Mouse (Mus musculus): ENCODE data around the gene Gm20767.
A peak's percentile ranks its signal among the peaks of the same experiment; 100 is the strongest.
"Not testable (repeated sequence)": the region's sequence is repeated elsewhere in the genome, so short reads cannot be mapped to it uniquely, and the experiment has no call there.

The Gm20767 gene

DNA sequence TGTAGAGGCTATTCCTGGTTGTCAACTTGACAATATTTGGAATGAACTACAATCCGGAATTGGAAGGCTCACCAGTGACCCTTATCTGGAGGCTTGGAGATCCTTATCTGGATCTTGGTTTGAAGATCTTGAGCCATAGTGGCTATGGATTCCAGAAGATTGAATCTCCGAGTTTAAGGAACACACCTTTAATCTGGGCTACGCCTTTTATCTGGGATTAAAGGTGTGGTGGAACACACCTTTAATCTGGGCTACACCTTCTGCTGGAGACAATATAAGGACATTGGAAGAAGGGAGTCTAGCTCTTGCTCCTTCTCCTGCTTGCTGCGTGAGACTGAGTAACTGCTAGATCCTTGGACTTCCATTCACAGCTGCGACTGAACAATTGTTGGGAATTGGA, at the start of gene Gm20767:
Gene Gm20767, plus strand, starts transcription at position 301 of the 400 bp plus-strand sequence.
- not testable (repeated sequence) for DNase-seq (ENCODE audit: low spot score in 2 of 2)

DNA sequence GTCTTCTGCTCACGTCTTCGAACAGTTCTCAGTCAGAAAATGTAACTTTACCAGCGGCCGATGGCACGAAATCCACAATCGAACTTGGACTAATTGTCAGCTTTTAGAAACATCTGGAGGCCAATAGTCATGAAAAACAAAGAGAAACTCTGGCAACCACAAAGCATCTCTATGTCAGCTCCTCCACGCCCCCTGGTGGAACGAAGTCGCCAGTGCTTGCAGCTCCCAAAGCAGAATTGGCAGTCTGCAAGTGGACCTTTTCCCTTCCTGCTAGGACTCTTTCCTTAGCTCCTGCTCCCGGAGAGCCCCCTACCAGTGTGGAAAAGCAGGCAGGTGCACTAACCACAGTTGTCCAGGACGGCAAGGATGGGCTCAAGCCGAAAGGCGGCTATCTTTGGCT, 47.1 kb upstream of the Gm20767 start:
- not testable (repeated sequence) for DNase-seq (ENCODE audit: low spot score in 2 of 2)

DNA sequence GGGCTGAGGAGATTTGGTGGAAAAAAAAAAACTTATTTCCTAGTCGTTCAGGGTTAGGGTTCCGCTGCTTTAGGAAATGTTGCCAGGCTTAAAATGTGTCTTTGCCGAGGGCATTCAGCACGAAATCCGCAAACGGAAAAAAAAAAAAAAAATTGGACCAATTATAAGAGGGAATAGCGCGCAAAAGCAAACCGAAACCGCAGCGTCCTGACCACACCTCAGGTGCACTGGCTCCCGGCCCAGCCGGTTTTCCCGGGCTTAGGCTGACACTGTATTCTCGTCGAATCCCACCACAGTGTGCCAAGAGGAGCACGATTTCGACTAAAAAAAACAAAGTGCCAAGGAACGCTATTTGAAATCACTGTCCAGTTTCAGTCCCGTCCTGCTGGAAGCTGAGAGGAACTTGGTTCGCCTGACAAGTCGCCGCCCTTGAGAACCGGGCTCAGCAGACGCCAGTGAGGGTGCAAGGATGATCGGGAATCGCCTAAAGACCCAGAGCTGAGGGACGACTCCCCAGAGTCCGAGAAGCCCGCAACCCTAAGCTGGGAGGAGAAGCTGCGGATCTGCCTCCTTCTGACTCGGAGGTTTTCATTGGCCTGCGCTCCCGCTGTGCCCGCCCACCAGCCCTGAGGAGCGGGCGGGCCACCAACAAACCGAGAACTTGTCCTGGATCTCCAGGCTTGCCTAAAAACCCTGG, 43.7 kb upstream of the Gm20767 start:
- DNase-seq (ENCODE audit: low spot score in 2 of 2) = not testable (repeated sequence)

DNA sequence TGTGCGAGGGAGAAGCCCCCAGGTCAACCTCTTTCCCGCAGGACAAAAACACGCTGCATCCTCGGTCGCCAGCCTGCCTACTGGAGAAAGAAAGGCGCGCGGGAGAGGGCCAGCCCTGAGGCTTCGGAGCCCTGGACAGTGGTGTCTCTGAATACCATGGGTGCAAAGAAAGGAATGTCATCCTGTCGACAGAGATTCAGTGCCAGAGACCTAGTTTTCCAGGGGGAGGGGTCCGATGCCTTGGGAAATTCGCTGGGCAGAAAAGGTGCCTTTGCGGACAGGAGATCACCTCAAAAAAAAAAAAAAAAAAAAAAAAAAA, 43.1 kb upstream of the Gm20767 start:
- not testable (repeated sequence) for DNase-seq (ENCODE audit: low spot score in 2 of 2)

DNA sequence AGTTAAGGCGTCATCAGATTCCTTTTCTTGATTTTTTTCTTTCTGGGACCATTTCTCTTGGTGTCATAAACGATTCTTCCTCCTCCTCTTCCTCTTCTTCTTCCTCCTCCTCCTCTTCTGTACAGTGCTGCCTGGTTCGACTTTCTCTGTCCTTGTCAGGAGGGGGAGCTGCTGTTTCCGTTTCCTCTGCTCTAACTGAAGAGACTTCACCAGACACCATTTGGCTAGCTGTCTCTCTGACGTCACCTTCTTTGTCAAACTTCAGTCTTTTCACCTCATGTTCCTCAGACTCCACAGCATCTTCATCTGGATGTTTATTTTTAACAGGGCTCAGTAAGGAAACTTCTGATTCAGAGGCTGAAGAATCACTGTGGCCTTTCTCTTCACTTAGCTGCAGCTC, 40.7 kb upstream of the Gm20767 start:
- not testable (repeated sequence) for DNase-seq (ENCODE audit: low spot score in 2 of 2)

DNA sequence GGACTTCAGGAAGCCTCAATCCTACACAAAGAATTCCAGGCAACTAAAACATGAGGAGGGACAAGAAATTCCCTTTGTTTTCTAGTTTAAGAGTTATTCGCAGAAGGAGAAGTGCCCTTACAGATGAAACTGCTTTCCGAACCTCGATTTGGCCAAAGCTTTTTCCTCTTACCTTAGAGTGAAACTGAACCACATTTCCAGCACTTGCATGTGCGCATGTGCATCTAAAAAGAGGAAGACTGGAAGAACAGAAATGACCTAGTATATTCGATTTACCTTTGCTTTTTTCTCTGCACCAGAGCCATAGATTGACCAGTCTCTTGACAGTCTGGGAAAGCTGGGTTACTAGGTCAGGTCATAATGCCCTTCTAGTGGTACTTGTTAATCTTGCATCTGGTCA, 33.5 kb upstream of the Gm20767 start:
- not testable (repeated sequence) for DNase-seq (ENCODE audit: low spot score in 2 of 2)

DNA sequence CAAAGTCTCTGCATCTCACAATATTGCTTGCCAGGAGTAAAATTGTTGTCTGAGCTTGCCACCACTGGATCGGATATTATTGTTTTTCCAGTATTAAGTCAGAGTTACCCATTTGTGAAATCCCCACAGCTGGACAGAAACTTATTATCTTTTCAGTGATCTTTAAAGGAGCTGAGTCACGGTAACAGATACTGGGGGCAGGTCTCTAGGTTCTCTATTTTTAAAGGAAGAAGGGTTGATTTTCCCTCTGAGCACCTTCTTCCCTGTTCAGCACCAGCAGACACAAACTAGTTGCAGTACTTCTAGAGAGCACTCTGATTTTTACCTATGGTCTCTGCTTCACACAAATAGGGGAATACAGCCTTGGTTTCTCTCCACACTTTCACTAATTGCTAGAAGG, 33.0 kb upstream of the Gm20767 start:
- DNase-seq (ENCODE audit: low spot score in 2 of 2) = not testable (repeated sequence)

DNA sequence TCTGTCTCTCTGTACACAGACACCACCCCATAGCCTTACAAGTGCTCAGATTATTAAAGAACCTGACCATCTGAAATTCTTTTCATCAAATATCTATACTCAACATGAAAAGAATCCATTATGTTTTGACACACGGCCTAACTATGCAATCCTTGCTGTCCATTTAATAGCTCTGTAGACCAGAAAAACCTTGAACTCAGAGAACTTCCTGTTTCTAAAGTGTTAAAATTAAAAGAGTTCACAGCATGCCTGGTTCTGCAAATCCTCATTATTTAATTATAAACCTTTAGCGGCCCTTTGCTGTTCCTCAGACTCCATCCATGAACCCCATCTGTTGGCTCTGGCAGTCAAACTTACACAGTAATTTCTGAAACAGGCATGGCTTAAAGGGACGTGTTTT, 2.3 kb downstream of the Gm20767 start:
- not testable (repeated sequence) for DNase-seq (ENCODE audit: low spot score in 2 of 2)

DNA sequence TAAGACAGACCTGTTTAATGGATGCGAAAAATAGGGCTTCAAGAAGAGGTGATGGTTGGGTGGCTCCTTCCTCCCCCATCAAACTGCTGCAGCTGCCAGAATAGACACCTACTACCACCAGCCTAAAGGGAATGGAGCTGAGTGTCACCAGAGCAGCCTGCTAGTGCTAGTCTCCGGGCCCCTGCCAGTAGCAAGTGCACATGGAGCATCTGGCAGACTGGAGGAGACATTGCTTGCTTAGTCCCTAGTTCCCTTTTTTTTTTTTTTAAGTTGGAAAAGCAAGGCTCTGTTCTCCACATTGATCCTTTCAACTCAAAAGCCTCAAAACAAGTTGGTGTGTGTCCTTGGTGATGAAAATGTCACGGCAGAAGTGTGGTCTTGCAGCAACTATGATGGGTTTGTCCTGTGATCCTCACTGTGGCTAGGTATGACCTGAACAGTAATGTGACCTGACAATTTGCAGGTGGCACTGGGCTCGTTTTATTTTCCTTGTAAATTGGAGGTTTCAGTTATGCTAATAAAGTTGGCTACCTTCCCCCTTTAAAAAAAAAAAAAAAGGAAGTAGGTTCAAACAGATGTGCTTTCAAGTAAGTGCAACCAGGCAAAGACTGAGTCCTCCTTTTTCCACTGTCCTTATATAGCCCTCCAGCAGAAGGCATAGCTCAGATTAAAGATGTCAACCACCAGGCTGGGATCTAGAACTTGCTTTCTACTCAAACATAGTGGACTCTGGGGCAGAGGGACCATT, 9.8 kb downstream of the Gm20767 start:
- DNase-seq (ENCODE audit: low spot score in 2 of 2) = not testable (repeated sequence)

DNA sequence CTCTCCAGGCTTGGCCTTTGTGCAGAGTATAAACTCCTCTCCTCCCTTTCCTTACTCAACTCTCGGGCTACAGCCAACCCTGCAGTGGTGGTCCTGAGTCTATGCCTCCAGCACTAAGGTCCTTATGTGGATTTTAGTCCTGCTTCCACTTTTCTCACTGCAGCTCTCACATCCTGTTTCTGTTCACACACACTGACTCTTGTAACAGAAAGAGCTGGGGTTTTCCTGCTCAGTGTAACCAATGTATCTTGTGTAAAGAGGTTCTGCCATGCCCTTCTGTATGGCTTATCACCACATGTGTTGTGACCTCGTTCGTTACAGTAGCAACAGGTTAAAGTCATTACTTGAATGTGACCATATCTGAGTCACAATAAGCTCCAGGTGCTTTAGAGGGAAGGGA, 10.5 kb downstream of the Gm20767 start:
- not testable (repeated sequence) for DNase-seq (ENCODE audit: low spot score in 2 of 2)

DNA sequence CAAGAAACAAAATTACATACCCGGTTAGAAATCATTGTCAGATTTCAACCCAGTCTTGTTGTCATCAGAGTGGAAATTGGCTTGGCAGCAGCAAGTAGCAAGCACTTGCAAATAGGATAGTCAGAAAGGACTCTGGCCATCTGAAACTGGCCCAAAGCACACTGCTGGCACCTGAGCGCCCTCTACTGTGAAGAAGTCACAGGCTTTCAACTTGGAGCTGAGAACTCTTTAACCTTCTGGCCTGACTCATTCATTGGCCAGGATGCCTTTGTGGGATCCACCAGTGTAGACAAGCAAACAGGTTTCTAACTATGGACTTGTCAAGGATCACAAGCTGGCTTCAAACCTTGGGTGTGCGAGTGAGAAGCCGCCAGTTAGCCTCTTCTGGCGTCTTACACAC, 28.3 kb downstream of the Gm20767 start:
- peak in 1 of 2 experiments; percentile 20 for DNase-seq (ENCODE audit: low spot score in 2 of 2)

DNA sequence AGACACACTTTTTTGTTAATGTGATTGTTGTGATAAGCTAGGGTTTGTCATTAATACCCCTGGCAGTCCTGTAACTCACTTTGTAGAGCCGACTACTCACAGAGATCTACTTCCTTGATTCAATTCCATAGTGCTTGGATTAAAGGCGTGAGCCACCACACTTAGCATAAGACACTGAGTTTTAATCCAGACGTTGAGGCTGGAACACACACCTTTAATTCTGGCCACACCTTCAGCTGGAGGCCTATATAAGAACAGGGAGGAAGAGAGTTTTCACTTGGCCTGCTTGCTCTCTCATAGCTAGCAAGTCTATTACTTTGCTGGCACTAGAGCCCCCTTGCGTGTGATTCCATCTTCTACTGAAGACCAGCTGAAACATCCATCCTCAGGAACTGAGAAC, 32.1 kb downstream of the Gm20767 start, which contains the start of gene Gm21818:
Gene Gm21818, plus strand, starts transcription at position 301 of the 400 bp plus-strand sequence.
- not testable (repeated sequence) for DNase-seq (ENCODE audit: low spot score in 2 of 2)

DNA sequence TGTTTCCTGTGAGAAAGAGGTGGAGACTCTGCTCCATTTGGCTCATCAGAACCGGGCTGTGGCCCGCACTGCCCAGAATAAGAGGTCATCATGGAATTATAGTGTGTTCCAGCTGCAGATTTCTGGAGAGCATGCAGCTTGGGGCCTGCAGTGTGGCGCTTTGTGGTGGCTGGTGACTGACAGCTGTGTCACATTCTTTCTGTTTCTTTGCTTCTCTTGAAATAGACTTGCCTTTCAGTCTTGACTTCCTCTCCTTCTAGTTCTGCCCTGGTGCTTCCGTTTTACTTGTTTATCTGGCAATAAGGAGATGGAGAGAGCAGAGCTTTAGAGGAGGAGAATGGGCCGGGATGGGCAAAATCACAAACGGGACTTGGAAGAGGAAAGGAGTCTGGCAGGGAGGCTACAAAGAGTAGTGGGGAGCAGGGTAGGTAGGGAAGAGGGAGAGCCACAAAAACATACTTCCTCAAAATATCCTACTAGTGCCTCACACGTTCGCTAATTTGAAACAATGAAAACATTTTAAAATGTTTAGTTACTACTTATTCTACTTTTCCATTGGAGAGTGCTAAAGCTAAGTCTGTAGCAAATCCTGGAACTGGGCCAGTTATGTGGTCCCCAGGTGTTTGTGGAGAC, 56.3 kb downstream of the Gm20767 start:
- not testable (repeated sequence) for DNase-seq (ENCODE audit: low spot score in 2 of 2)
